Comparison of ENCODE assay signal across 9 mouse cellular contexts in genomic region chr1:122212484-122212883, GRCm38 (mm10).
DNase-seq lines count a peak whose midpoint lies in the region; ATAC-seq and TF ChIP-seq lines count a peak whose summit lies in the region.
"Had no signal": no experiment of that assay in that cellular context is flagged by ENCODE, and none has a peak within 500 bp of the region (broad histone marks: within the 10 kb centered on the region; RNA-seq: fewer than 3 reads in every experiment).

No protein-coding gene starts in this region.

- H3K9ac ChIP-seq in kidney, postnatal 0 days (ENCODE audit: low read depth, low read length) = no peak overlapping the region
- H3K9ac ChIP-seq: midbrain, embryonic 12.5 days had no signal

- 46% methylated on average over 2 of the region's 2 CpGs for WGBS in kidney, postnatal 0 days

- ATAC-seq in kidney, postnatal 0 days (replicated peaks; ENCODE audit: low FRiP score, low read depth) = no peak; the same call in 1 of the 2 replicates
- ATAC-seq in megakaryocyte progenitor cell, adult 5-6 weeks (replicated peaks; ENCODE audit: poor library complexity) = no peak

- no peaks in the 10 kb centered on the region for H3K27me3 ChIP-seq in kidney, postnatal 0 days (ENCODE audit: insufficient read depth, low read length)
- H3K27me3 ChIP-seq: midbrain, embryonic 12.5 days had no signal

- H3K4me1 ChIP-seq in kidney, postnatal 0 days (replicated peaks; ENCODE audit: insufficient read depth, low read length) = no peaks in the 10 kb centered on the region
- H3K4me1 ChIP-seq: midbrain, embryonic 12.5 days had no signal

- DNase-seq in kidney, postnatal 0 days (ENCODE audit: low spot score) = peak; percentile 71
- no peak for DNase-seq in kidney, adult 11 months
- DNase-seq in adrenal gland, postnatal 25 days = peak; percentile 9
- DNase-seq in frontal cortex, postnatal 36 days (ENCODE audit: low spot score in 2 of 2) = peak; percentile 16 to 28
- DNase-seq in lung, postnatal 25 days (ENCODE audit: low spot score) = peak; percentile 16
- DNase-seq in testis, postnatal 14 days (ENCODE audit: low spot score) = peak; percentile 27
- DNase-seq in heart, postnatal 25 days (ENCODE audit: low spot score) = no peak

- TF ChIP-seq CTCF in kidney, postnatal 0 days (IDR thresholded peaks at IDR 0.05; ENCODE audit: low read depth) = no peak

- H3K36me3 ChIP-seq in kidney, postnatal 0 days (ENCODE audit: insufficient read depth, low read length) = no peaks in the 10 kb centered on the region
- H3K36me3 ChIP-seq: midbrain, embryonic 12.5 days had no signal

- no peak overlapping the region for H3K4me2 ChIP-seq in kidney, postnatal 0 days (ENCODE audit: low read length)
- H3K4me2 ChIP-seq: midbrain, embryonic 12.5 days had no signal

- H3K4me3 ChIP-seq in kidney, postnatal 0 days (replicated peaks; ENCODE audit: low read depth, low read length) = no peak overlapping the region
- H3K4me3 ChIP-seq: midbrain, embryonic 12.5 days had no signal

- H3K9me3 ChIP-seq in kidney, postnatal 0 days (replicated peaks; ENCODE audit: low read length) = no peaks in the 10 kb centered on the region
- H3K9me3 ChIP-seq: midbrain, embryonic 12.5 days had no signal

- H3K27ac ChIP-seq in kidney, postnatal 0 days = no peak overlapping the region
- H3K27ac ChIP-seq: midbrain, embryonic 12.5 days had no signal

- intact Hi-C loops in heart, postnatal 25 days (cut with DNase I) = no loop called here

Comparison
In these comparisons a context has a peak if more than half of its experiments do, and no peak if none do; other contexts are left out.
1. DNase-seq: peak in kidney, postnatal 0 days (single experiment), adrenal gland, postnatal 25 days (single experiment), frontal cortex, postnatal 36 days (2 of 2), lung, postnatal 25 days (single experiment) and testis, postnatal 14 days (single experiment); none in kidney, adult 11 months (single experiment) and heart, postnatal 25 days (single experiment).